Mouse (Mus musculus): ENCODE data around the gene Plekhg4. TPM values are rescaled to one million over a fixed set of nuclear protein-coding genes. Genes with fewer than 3 reads are reported as not detected.

The Plekhg4 gene
- 1.3 and 1.5 TPM in 2 replicates for polyA plus RNA-seq (2012; rRNA removed)

GRCm38 (mm10) chr8:105373032-105373431 is at the start of gene Plekhg4:
Gene Plekhg4 (plus strand): TSS chr8:105373274.
- Histone ChIP-seq H3K4me3 (ENCODE audit: control insufficient read depth, insufficient read depth, low read length) (no peak within 1 kb of the TSS), H3K27me3 (ENCODE audit: control insufficient read depth, insufficient read depth, low read length) (no peaks in the 10 kb centered on the region), H3K27ac (ENCODE audit: control insufficient read depth, insufficient read depth, low read length) (no peak within 1 kb of the TSS), H3K36me3 (ENCODE audit: control insufficient read depth, insufficient read depth, low read length) (no peaks in the 10 kb centered on the region), H3K4me1 (replicated peaks; ENCODE audit: control insufficient read depth, insufficient read depth, low read length) (no peaks in the 10 kb centered on the region)
- no peak for TF ChIP-seq POLR2A (IDR thresholded peaks at IDR 0.05; ENCODE audit: control insufficient read depth, extremely low read depth, insufficient read depth, low read length, poor library complexity)
- TF ChIP-seq CTCF (IDR thresholded peaks at IDR 0.05; ENCODE audit: borderline replicate concordance, control insufficient read depth, extremely low read depth, insufficient read depth, low read length, poor library complexity), result no peak
- WGBS, result 77% methylated on average over 2 of the region's 2 CpGs
- DNase-seq, result no peak

- H3K4me3 ChIP-seq (ENCODE audit: control insufficient read depth, insufficient read depth, low read length), result peak overlapping the region; percentile 74
- H3K36me3 ChIP-seq (ENCODE audit: control insufficient read depth, insufficient read depth, low read length), result peaks cover 22% of the 10 kb centered on the region; the same call in 1 of the 2 replicates
- peaks cover 12% of the 10 kb centered on the region for H3K4me1 ChIP-seq (replicated peaks; ENCODE audit: control insufficient read depth, insufficient read depth, low read length)
- no peak for DNase-seq
- WGBS, result 1% methylated on average over 12 of the region's 12 CpGs
- TF ChIP-seq POLR2A (IDR thresholded peaks at IDR 0.05; ENCODE audit: control insufficient read depth, extremely low read depth, insufficient read depth, low read length, poor library complexity), result no peak
- no peak for TF ChIP-seq CTCF (IDR thresholded peaks at IDR 0.05; ENCODE audit: borderline replicate concordance, control insufficient read depth, extremely low read depth, insufficient read depth, low read length, poor library complexity)
- no peaks in the 10 kb centered on the region for H3K27me3 ChIP-seq (ENCODE audit: control insufficient read depth, insufficient read depth, low read length)
- no peak overlapping the region for H3K27ac ChIP-seq (ENCODE audit: control insufficient read depth, insufficient read depth, low read length)
Observed at GRCm38 (mm10) chr8:105325641-105326093, 47.4 kb upstream of the Plekhg4 start.

GRCm38 (mm10) chr8:105326141-105326672 is 46.9 kb upstream of the Plekhg4 start, which contains the start of the genes Lrrc29 and Tmem208:
Gene Lrrc29 (minus strand): TSS chr8:105326278.
Gene Tmem208 (plus strand): TSS chr8:105326354.
- H3K27ac ChIP-seq (ENCODE audit: control insufficient read depth, insufficient read depth, low read length), result peak within 1 kb of the TSS; percentile 23
- TF ChIP-seq CTCF (IDR thresholded peaks at IDR 0.05; ENCODE audit: borderline replicate concordance, control insufficient read depth, extremely low read depth, insufficient read depth, low read length, poor library complexity) (peak; percentile 63; the same call in 1 of the 2 replicates), POLR2A (IDR thresholded peaks at IDR 0.05; ENCODE audit: control insufficient read depth, extremely low read depth, insufficient read depth, low read length, poor library complexity) (peak; percentile 79)
- peaks cover 12% of the 10 kb centered on the region for H3K4me1 ChIP-seq (replicated peaks; ENCODE audit: control insufficient read depth, insufficient read depth, low read length)
- H3K27me3 ChIP-seq (ENCODE audit: control insufficient read depth, insufficient read depth, low read length), result no peaks in the 10 kb centered on the region
- DNase-seq, result peak; percentile 99
- under 1% methylated on average over 36 of the region's 36 CpGs for WGBS
- H3K4me3 ChIP-seq (ENCODE audit: control insufficient read depth, insufficient read depth, low read length), result peak within 1 kb of the TSS; percentile 74
- peaks cover 25% of the 10 kb centered on the region; the same call in 1 of the 2 replicates for H3K36me3 ChIP-seq (ENCODE audit: control insufficient read depth, insufficient read depth, low read length)

GRCm38 (mm10) chr8:105326968-105327367 is 46.1 kb upstream of the Plekhg4 start:
- WGBS, result 45% methylated on average over 6 of the region's 6 CpGs
- no peak overlapping the region for H3K27ac ChIP-seq (ENCODE audit: control insufficient read depth, insufficient read depth, low read length)
- H3K27me3 ChIP-seq (ENCODE audit: control insufficient read depth, insufficient read depth, low read length), result no peaks in the 10 kb centered on the region
- H3K4me3 ChIP-seq (ENCODE audit: control insufficient read depth, insufficient read depth, low read length), result peak overlapping the region; percentile 74
- peaks cover 12% of the 10 kb centered on the region for H3K4me1 ChIP-seq (replicated peaks; ENCODE audit: control insufficient read depth, insufficient read depth, low read length)
- no peak for DNase-seq
- peaks cover 25% of the 10 kb centered on the region; the same call in 1 of the 2 replicates for H3K36me3 ChIP-seq (ENCODE audit: control insufficient read depth, insufficient read depth, low read length)
- TF ChIP-seq CTCF (IDR thresholded peaks at IDR 0.05; ENCODE audit: borderline replicate concordance, control insufficient read depth, extremely low read depth, insufficient read depth, low read length, poor library complexity), result no peak
- TF ChIP-seq POLR2A (IDR thresholded peaks at IDR 0.05; ENCODE audit: control insufficient read depth, extremely low read depth, insufficient read depth, low read length, poor library complexity), result no peak

- H3K27me3 ChIP-seq (ENCODE audit: control insufficient read depth, insufficient read depth, low read length), result no peaks in the 10 kb centered on the region
- H3K27ac ChIP-seq (ENCODE audit: control insufficient read depth, insufficient read depth, low read length), result no peak overlapping the region
- H3K36me3 ChIP-seq (ENCODE audit: control insufficient read depth, insufficient read depth, low read length), result peaks cover 25% of the 10 kb centered on the region; the same call in 1 of the 2 replicates
- H3K4me1 ChIP-seq (replicated peaks; ENCODE audit: control insufficient read depth, insufficient read depth, low read length), result peaks cover 12% of the 10 kb centered on the region
- H3K4me3 ChIP-seq (ENCODE audit: control insufficient read depth, insufficient read depth, low read length), result no peak overlapping the region
- no peak for DNase-seq
- TF ChIP-seq CTCF (IDR thresholded peaks at IDR 0.05; ENCODE audit: borderline replicate concordance, control insufficient read depth, extremely low read depth, insufficient read depth, low read length, poor library complexity) (no peak), POLR2A (IDR thresholded peaks at IDR 0.05; ENCODE audit: control insufficient read depth, extremely low read depth, insufficient read depth, low read length, poor library complexity) (no peak)
- WGBS, result 97% methylated on average over 12 of the region's 12 CpGs
Observed at GRCm38 (mm10) chr8:105330325-105330724, 42.7 kb upstream of the Plekhg4 start.

GRCm38 (mm10) chr8:105331469-105331868 is 41.6 kb upstream of the Plekhg4 start:
- no peaks in the 10 kb centered on the region for H3K27me3 ChIP-seq (ENCODE audit: control insufficient read depth, insufficient read depth, low read length)
- no peak for DNase-seq
- no peak overlapping the region for H3K4me3 ChIP-seq (ENCODE audit: control insufficient read depth, insufficient read depth, low read length)
- WGBS, result 97% methylated on average over 22 of the region's 22 CpGs
- peaks cover 7% of the 10 kb centered on the region for H3K4me1 ChIP-seq (replicated peaks; ENCODE audit: control insufficient read depth, insufficient read depth, low read length)
- TF ChIP-seq CTCF (IDR thresholded peaks at IDR 0.05; ENCODE audit: borderline replicate concordance, control insufficient read depth, extremely low read depth, insufficient read depth, low read length, poor library complexity), result no peak
- TF ChIP-seq POLR2A (IDR thresholded peaks at IDR 0.05; ENCODE audit: control insufficient read depth, extremely low read depth, insufficient read depth, low read length, poor library complexity), result no peak
- H3K36me3 ChIP-seq (ENCODE audit: control insufficient read depth, insufficient read depth, low read length), result peaks cover 34% of the 10 kb centered on the region
- no peak overlapping the region for H3K27ac ChIP-seq (ENCODE audit: control insufficient read depth, insufficient read depth, low read length)
